Mouse (Mus musculus): ENCODE measurements around the gene Cdk5r2. TPM values are rescaled to one million over a fixed set of nuclear protein-coding genes. Genes with fewer than 3 reads are reported as not detected.
"Not testable (repeated sequence)": the region's sequence is repeated elsewhere in the genome, so short reads cannot be mapped to it uniquely, and the experiment has no call there.

Gene Cdk5r2
- polyA plus RNA-seq, 1 experiment = not detected

GRCm38 (mm10) chr1:74816612-74817199, 38.0 kb upstream of the Cdk5r2 start:
- Histone ChIP-seq H3K27ac (ENCODE audit: insufficient read depth, low read depth, low read length) (peak overlapping the region; percentile 76), H3K4me3 (ENCODE audit: insufficient read depth, low read depth, low read length) (peak overlapping the region; percentile 62), H3K4me1 (ENCODE audit: control insufficient read depth, insufficient read depth, low read length) (0 out of 2 replicates have a peak, but pooled peaks cover 2% of the 10 kb centered on the region)
- TF ChIP-seq POLR2A (IDR thresholded peaks at IDR 0.05; ENCODE audit: insufficient read depth, low read depth, low read length) = peak; percentile 72
- TF ChIP-seq CTCF (IDR thresholded peaks at IDR 0.05; ENCODE audit: insufficient read depth, low read depth, low read length) = no peak
- WGBS = 2% methylated on average over 38 of the region's 38 CpGs

- Histone ChIP-seq H3K4me1 (ENCODE audit: control insufficient read depth, insufficient read depth, low read length) (0 out of 2 replicates have a peak, but pooled peaks cover 2% of the 10 kb centered on the region), H3K27ac (ENCODE audit: insufficient read depth, low read depth, low read length) (peak overlapping the region; percentile 76), H3K4me3 (ENCODE audit: insufficient read depth, low read depth, low read length) (peak overlapping the region; percentile 62)
- TF ChIP-seq CTCF (IDR thresholded peaks at IDR 0.05; ENCODE audit: insufficient read depth, low read depth, low read length) = no peak
- no peak for TF ChIP-seq POLR2A (IDR thresholded peaks at IDR 0.05; ENCODE audit: insufficient read depth, low read depth, low read length)
- WGBS = 9% methylated on average over 14 of the region's 14 CpGs
These were observed 37.5 kb upstream of the Cdk5r2 start for GRCm38 (mm10) chr1:74817219-74817618.

GRCm38 (mm10) chr1:74818509-74818908, 36.2 kb upstream of the Cdk5r2 start:
- Histone ChIP-seq H3K4me1 (ENCODE audit: control insufficient read depth, insufficient read depth, low read length) (0 out of 2 replicates have a peak, but pooled peaks cover 2% of the 10 kb centered on the region), H3K4me3 (ENCODE audit: insufficient read depth, low read depth, low read length) (no peak overlapping the region), H3K27ac (ENCODE audit: insufficient read depth, low read depth, low read length) (no peak overlapping the region)
- 100% methylated on average over 1 of the region's 1 CpGs for WGBS
- TF ChIP-seq POLR2A (IDR thresholded peaks at IDR 0.05; ENCODE audit: insufficient read depth, low read depth, low read length) (no peak), CTCF (IDR thresholded peaks at IDR 0.05; ENCODE audit: insufficient read depth, low read depth, low read length) (no peak)

GRCm38 (mm10) chr1:74823598-74823997, 31.1 kb upstream of the Cdk5r2 start:
- H3K4me3 ChIP-seq (ENCODE audit: insufficient read depth, low read depth, low read length); H3K27ac ChIP-seq (ENCODE audit: insufficient read depth, low read depth, low read length); H3K4me1 ChIP-seq (ENCODE audit: control insufficient read depth, insufficient read depth, low read length): not testable (repeated sequence)
- 96% methylated on average over 4 of the region's 4 CpGs for WGBS

- TF ChIP-seq POLR2A (IDR thresholded peaks at IDR 0.05; ENCODE audit: insufficient read depth, low read depth, low read length) (no peak), CTCF (IDR thresholded peaks at IDR 0.05; ENCODE audit: insufficient read depth, low read depth, low read length) (no peak)
- 19% methylated on average over 14 of the region's 14 CpGs for WGBS
- Histone ChIP-seq H3K27ac (ENCODE audit: insufficient read depth, low read depth, low read length) (peak overlapping the region; percentile 62), H3K4me1 (ENCODE audit: control insufficient read depth, insufficient read depth, low read length) (peaks cover 6% of the 10 kb centered on the region), H3K4me3 (ENCODE audit: insufficient read depth, low read depth, low read length) (no peak overlapping the region)
These were observed 30.0 kb upstream of the Cdk5r2 start for GRCm38 (mm10) chr1:74824518-74825302.

- WGBS = 58% methylated on average over 9 of the region's 9 CpGs
These were observed 24.7 kb upstream of the Cdk5r2 start for GRCm38 (mm10) chr1:74830061-74830460.

GRCm38 (mm10) chr1:74833255-74833654, 21.5 kb upstream of the Cdk5r2 start:
- no peak overlapping the region for H3K4me3 ChIP-seq (ENCODE audit: insufficient read depth, low read depth, low read length)
- TF ChIP-seq POLR2A (IDR thresholded peaks at IDR 0.05; ENCODE audit: insufficient read depth, low read depth, low read length) = no peak
- no peak for TF ChIP-seq CTCF (IDR thresholded peaks at IDR 0.05; ENCODE audit: insufficient read depth, low read depth, low read length)
- WGBS = 90% methylated on average over 3 of the region's 3 CpGs
- peaks cover 2% of the 10 kb centered on the region for H3K4me1 ChIP-seq (ENCODE audit: control insufficient read depth, insufficient read depth, low read length)
- H3K27ac ChIP-seq (ENCODE audit: insufficient read depth, low read depth, low read length) = no peak overlapping the region

More at GRCm38 (mm10) chr1:74830061-74830460, 24.7 kb upstream of the Cdk5r2 start:
- H3K4me1 ChIP-seq (ENCODE audit: control insufficient read depth, insufficient read depth, low read length) = peaks cover 4% of the 10 kb centered on the region
- no peak overlapping the region for H3K27ac ChIP-seq (ENCODE audit: insufficient read depth, low read depth, low read length)
- no peak for TF ChIP-seq CTCF (IDR thresholded peaks at IDR 0.05; ENCODE audit: insufficient read depth, low read depth, low read length)
- no peak for TF ChIP-seq POLR2A (IDR thresholded peaks at IDR 0.05; ENCODE audit: insufficient read depth, low read depth, low read length)
- H3K4me3 ChIP-seq (ENCODE audit: insufficient read depth, low read depth, low read length) = no peak overlapping the region

GRCm38 (mm10) chr1:74843090-74843489, 11.6 kb upstream of the Cdk5r2 start:
- no peak overlapping the region for H3K4me3 ChIP-seq (ENCODE audit: insufficient read depth, low read depth, low read length)
- 57% methylated on average over 5 of the region's 5 CpGs for WGBS
- H3K27ac ChIP-seq (ENCODE audit: insufficient read depth, low read depth, low read length) = no peak overlapping the region
- peaks cover 3% of the 10 kb centered on the region for H3K4me1 ChIP-seq (ENCODE audit: control insufficient read depth, insufficient read depth, low read length)
- TF ChIP-seq POLR2A (IDR thresholded peaks at IDR 0.05; ENCODE audit: insufficient read depth, low read depth, low read length) = no peak
- no peak for TF ChIP-seq CTCF (IDR thresholded peaks at IDR 0.05; ENCODE audit: insufficient read depth, low read depth, low read length)

- WGBS = 54% methylated on average over 9 of the region's 9 CpGs
- peaks cover 10% of the 10 kb centered on the region for H3K4me1 ChIP-seq (ENCODE audit: control insufficient read depth, insufficient read depth, low read length)
- TF ChIP-seq CTCF (IDR thresholded peaks at IDR 0.05; ENCODE audit: insufficient read depth, low read depth, low read length) (no peak), POLR2A (IDR thresholded peaks at IDR 0.05; ENCODE audit: insufficient read depth, low read depth, low read length) (no peak)
- H3K27ac ChIP-seq (ENCODE audit: insufficient read depth, low read depth, low read length) = no peak overlapping the region
- H3K4me3 ChIP-seq (ENCODE audit: insufficient read depth, low read depth, low read length) = no peak overlapping the region
These were observed 8.4 kb upstream of the Cdk5r2 start for GRCm38 (mm10) chr1:74846341-74846740.

All from olfactory bulb, adult 2 months (tissue).